Mouse (Mus musculus) E14TG2a.4 (cell line): ENCODE results near the gene Ntrk3.

Source experiments
- H3K27me3 ChIP-seq: 2 replicates; pipeline ENCODE4 v1.6.1; 2014; ENCODE audit warnings: low read length, control low read depth; ENCODE audit not compliant: insufficient read depth
- H3K36me3 ChIP-seq: 2 replicates; pipeline ENCODE4 v1.6.1; 2014; ENCODE audit warnings: low read length, control low read depth; ENCODE audit not compliant: insufficient read depth
- H3K4me1 ChIP-seq: replicated peaks from 2 replicates; pipeline ENCODE4 v1.6.1; 2014; ENCODE audit warnings: low read depth, low read length, control low read depth
- H3K4me3 ChIP-seq: replicated peaks from 2 replicates; pipeline ENCODE4 v1.5.1; 2014; ENCODE audit warnings: mild to moderate bottlenecking, low read length
- H3K9me3 ChIP-seq: 2 replicates; pipeline ENCODE4 v1.6.1; 2014; ENCODE audit warnings: low read length, control low read depth
- CTCF ChIP-seq: conservative IDR thresholded peaks from 2 replicates; pipeline ENCODE4 v1.5.1; 2014; ENCODE audit warnings: low read length
- NANOG ChIP-seq: IDR thresholded peaks from 2 replicates; pipeline ENCODE4 v1.6.1; 2014; ENCODE audit warnings: borderline replicate concordance, low read length, mixed read lengths
- POU5F1 ChIP-seq: IDR thresholded peaks from 2 replicates; pipeline ENCODE4 v1.6.1; 2014; ENCODE audit warnings: low read length, borderline replicate concordance

Gene Ntrk3

GRCm38 (mm10) chr7:78558503-78558902, 179.3 kb downstream of the Ntrk3 start:
- no peaks in the 10 kb centered on the region for H3K4me1 ChIP-seq
- H3K36me3 ChIP-seq = no peaks in the 10 kb centered on the region
- H3K27me3 ChIP-seq = no peaks in the 10 kb centered on the region
- TF ChIP-seq POU5F1 = no peak
- no peak for TF ChIP-seq CTCF
- TF ChIP-seq NANOG = no peak
- H3K4me3 ChIP-seq = no peak overlapping the region
- H3K9me3 ChIP-seq = peaks cover 3% of the 10 kb centered on the region

GRCm38 (mm10) chr7:78555532-78555931, 182.3 kb downstream of the Ntrk3 start:
- Histone ChIP-seq H3K36me3 (no peaks in the 10 kb centered on the region), H3K9me3 (peaks cover 10% of the 10 kb centered on the region), H3K4me3 (no peak overlapping the region), H3K4me1 (no peaks in the 10 kb centered on the region), H3K27me3 (no peaks in the 10 kb centered on the region)
- TF ChIP-seq POU5F1 (no peak), CTCF (no peak), NANOG (no peak)

GRCm38 (mm10) chr7:78549461-78549860, 188.4 kb downstream of the Ntrk3 start:
- Histone ChIP-seq H3K36me3 (no peaks in the 10 kb centered on the region), H3K27me3 (0 out of 2 replicates have a peak, but pooled peaks cover 3% of the 10 kb centered on the region), H3K4me3 (no peak overlapping the region), H3K9me3 (peaks cover 10% of the 10 kb centered on the region), H3K4me1 (no peaks in the 10 kb centered on the region)
- TF ChIP-seq CTCF (no peak), POU5F1 (no peak), NANOG (no peak)

- peaks cover 9% of the 10 kb centered on the region for H3K9me3 ChIP-seq
- 0 out of 2 replicates have a peak, but pooled peaks cover 3% of the 10 kb centered on the region for H3K27me3 ChIP-seq
- H3K4me1 ChIP-seq = no peaks in the 10 kb centered on the region
- no peak overlapping the region for H3K4me3 ChIP-seq
- TF ChIP-seq NANOG (no peak), POU5F1 (no peak), CTCF (no peak)
- H3K36me3 ChIP-seq = no peaks in the 10 kb centered on the region
These were observed 189.1 kb downstream of the Ntrk3 start for GRCm38 (mm10) chr7:78548721-78549120.

- 0 out of 2 replicates have a peak, but pooled peaks cover 3% of the 10 kb centered on the region for H3K27me3 ChIP-seq
- H3K9me3 ChIP-seq = no peaks in the 10 kb centered on the region
- H3K4me3 ChIP-seq = no peak overlapping the region
- no peaks in the 10 kb centered on the region for H3K36me3 ChIP-seq
- H3K4me1 ChIP-seq = no peaks in the 10 kb centered on the region
- TF ChIP-seq CTCF = no peak
- TF ChIP-seq NANOG = no peak
- TF ChIP-seq POU5F1 = no peak
These were observed 191.3 kb downstream of the Ntrk3 start for GRCm38 (mm10) chr7:78546551-78546950.

GRCm38 (mm10) chr7:78542468-78542867, 195.3 kb downstream of the Ntrk3 start:
- H3K9me3 ChIP-seq = no peaks in the 10 kb centered on the region
- H3K4me1 ChIP-seq = no peaks in the 10 kb centered on the region
- H3K27me3 ChIP-seq = peaks cover under 1% of the 10 kb centered on the region; the same call in 1 of the 2 replicates
- no peak for TF ChIP-seq CTCF
- no peak for TF ChIP-seq POU5F1
- TF ChIP-seq NANOG = no peak
- no peak overlapping the region for H3K4me3 ChIP-seq
- H3K36me3 ChIP-seq = no peaks in the 10 kb centered on the region

- Histone ChIP-seq H3K4me1 (no peaks in the 10 kb centered on the region), H3K9me3 (no peaks in the 10 kb centered on the region), H3K36me3 (no peaks in the 10 kb centered on the region), H3K4me3 (no peak overlapping the region), H3K27me3 (no peaks in the 10 kb centered on the region)
- no peak for TF ChIP-seq NANOG
- TF ChIP-seq CTCF = no peak
- no peak for TF ChIP-seq POU5F1
These were observed 207.5 kb downstream of the Ntrk3 start for GRCm38 (mm10) chr7:78530286-78530685.

GRCm38 (mm10) chr7:78528008-78528407, 209.8 kb downstream of the Ntrk3 start:
- no peak for TF ChIP-seq NANOG
- no peak for TF ChIP-seq CTCF
- TF ChIP-seq POU5F1 = no peak

GRCm38 (mm10) chr7:78527564-78527963, 210.2 kb downstream of the Ntrk3 start:
- no peaks in the 10 kb centered on the region for H3K36me3 ChIP-seq
- no peak for TF ChIP-seq POU5F1
- TF ChIP-seq NANOG = no peak
- TF ChIP-seq CTCF = no peak

More at GRCm38 (mm10) chr7:78528008-78528407, 209.8 kb downstream of the Ntrk3 start:
- Histone ChIP-seq H3K27me3 (no peaks in the 10 kb centered on the region), H3K36me3 (no peaks in the 10 kb centered on the region), H3K4me1 (no peaks in the 10 kb centered on the region), H3K9me3 (no peaks in the 10 kb centered on the region), H3K4me3 (no peak overlapping the region)

More at GRCm38 (mm10) chr7:78527564-78527963, 210.2 kb downstream of the Ntrk3 start:
- H3K4me1 ChIP-seq = no peaks in the 10 kb centered on the region
- no peaks in the 10 kb centered on the region for H3K27me3 ChIP-seq
- H3K4me3 ChIP-seq = no peak overlapping the region
- no peaks in the 10 kb centered on the region for H3K9me3 ChIP-seq
